ENCODE assay signal across 8 mouse cellular contexts in the genomic region with DNA sequence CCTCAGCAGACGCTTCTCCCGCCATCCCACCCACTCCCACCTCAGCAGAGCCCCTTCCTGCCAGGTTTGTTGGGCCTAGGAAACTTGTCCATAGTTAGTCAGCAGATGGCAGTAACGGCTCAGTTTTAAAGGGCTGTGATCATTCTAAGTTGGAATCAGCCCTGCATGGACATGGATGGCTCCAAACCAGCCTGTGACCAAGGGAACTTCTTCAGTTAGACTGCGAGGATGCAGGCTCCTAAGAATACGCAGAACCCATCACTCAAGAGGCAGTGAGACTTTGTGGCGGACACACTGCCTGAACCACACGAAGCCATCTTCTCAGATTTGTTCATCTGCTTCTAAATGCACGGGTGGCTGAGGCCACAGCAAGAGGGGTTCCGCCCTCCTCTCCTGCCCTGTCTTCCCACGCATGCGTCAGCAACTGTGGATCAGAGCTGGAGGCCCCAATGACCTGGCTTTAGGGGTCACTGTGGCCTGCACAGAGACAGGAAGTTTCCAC. TPM values are rescaled to one million over a fixed set of nuclear protein-coding genes. Genes with fewer than 3 reads are reported as not detected.
ATAC-seq and TF ChIP-seq lines count a peak whose summit lies in the region.

No protein-coding gene starts in this region.

- no peak overlapping the region for H3K4me3 ChIP-seq in C2C12 (ENCODE audit: insufficient read depth, poor library complexity, severe bottlenecking)
- no peak overlapping the region for H3K4me3 ChIP-seq in bone marrow macrophage, adult 2 months (ENCODE audit: insufficient read depth, low read length)
- H3K4me3 ChIP-seq in embryonic facial prominence, embryonic 15.5 days (replicated peaks): no peak overlapping the region
- H3K4me3 ChIP-seq in heart, embryonic 13.5 days: no peak overlapping the region
- 0 out of 2 replicates have a peak overlapping the region, but pooled peaks have one; percentile 7 for H3K4me3 ChIP-seq in kidney, embryonic 15.5 days (replicated peaks)
- no peak overlapping the region for H3K4me3 ChIP-seq in limb, embryonic 15.5 days
- H3K4me3 ChIP-seq in midbrain, embryonic 16.5 days (ENCODE audit: low read depth, low read length): no peak overlapping the region
- 0 out of 2 replicates have a peak overlapping the region, but pooled peaks have one; percentile 12 for H3K4me3 ChIP-seq in stomach, embryonic 16.5 days (replicated peaks; ENCODE audit: low read length)

- H3K27me3 ChIP-seq in C2C12 (ENCODE audit: control insufficient read depth, insufficient read depth, insufficient read length): no peaks in the 10 kb centered on the region
- no peaks in the 10 kb centered on the region for H3K27me3 ChIP-seq in embryonic facial prominence, embryonic 15.5 days
- H3K27me3 ChIP-seq in heart, embryonic 13.5 days (replicated peaks): no peaks in the 10 kb centered on the region
- no peaks in the 10 kb centered on the region for H3K27me3 ChIP-seq in kidney, embryonic 15.5 days
- H3K27me3 ChIP-seq in limb, embryonic 15.5 days: no peaks in the 10 kb centered on the region
- no peaks in the 10 kb centered on the region for H3K27me3 ChIP-seq in midbrain, embryonic 16.5 days (ENCODE audit: control insufficient read depth, insufficient read depth, low read depth, low read length)
- no peaks in the 10 kb centered on the region for H3K27me3 ChIP-seq in stomach, embryonic 16.5 days (ENCODE audit: control insufficient read depth, insufficient read depth, low read length)

- H3K79me2 ChIP-seq in C2C12 (ENCODE audit: control insufficient read depth, insufficient read depth): no peaks in the 10 kb centered on the region

- H3K9me3 ChIP-seq in embryonic facial prominence, embryonic 15.5 days (replicated peaks): no peaks in the 10 kb centered on the region
- no peaks in the 10 kb centered on the region for H3K9me3 ChIP-seq in heart, embryonic 13.5 days
- no peaks in the 10 kb centered on the region for H3K9me3 ChIP-seq in kidney, embryonic 15.5 days (replicated peaks)
- H3K9me3 ChIP-seq in limb, embryonic 15.5 days: no peaks in the 10 kb centered on the region
- no peaks in the 10 kb centered on the region for H3K9me3 ChIP-seq in midbrain, embryonic 16.5 days (replicated peaks; ENCODE audit: control insufficient read depth, low read length, poor library complexity, severe bottlenecking)
- no peaks in the 10 kb centered on the region for H3K9me3 ChIP-seq in stomach, embryonic 16.5 days (replicated peaks; ENCODE audit: control insufficient read depth, low read length)

- no peak overlapping the region for H3K9ac ChIP-seq in embryonic facial prominence, embryonic 15.5 days
- H3K9ac ChIP-seq in heart, embryonic 13.5 days: 0 out of 2 replicates have a peak overlapping the region, but pooled peaks have one; percentile 37
- no peak overlapping the region for H3K9ac ChIP-seq in kidney, embryonic 15.5 days
- no peak overlapping the region for H3K9ac ChIP-seq in limb, embryonic 15.5 days
- H3K9ac ChIP-seq in midbrain, embryonic 16.5 days (ENCODE audit: low read depth, low read length): no peak overlapping the region
- H3K9ac ChIP-seq in stomach, embryonic 16.5 days (ENCODE audit: low read length): 0 out of 2 replicates have a peak overlapping the region, but pooled peaks have one; percentile 28

- H3K4me1 ChIP-seq in bone marrow macrophage, adult 2 months (ENCODE audit: control insufficient read depth, insufficient read depth, low read length): peaks cover 6% of the 10 kb centered on the region
- H3K4me1 ChIP-seq in embryonic facial prominence, embryonic 15.5 days: peaks cover 26% of the 10 kb centered on the region
- peaks cover 4% of the 10 kb centered on the region for H3K4me1 ChIP-seq in heart, embryonic 13.5 days
- H3K4me1 ChIP-seq in kidney, embryonic 15.5 days: peaks cover 15% of the 10 kb centered on the region
- peaks cover 33% of the 10 kb centered on the region for H3K4me1 ChIP-seq in limb, embryonic 15.5 days
- no peaks in the 10 kb centered on the region for H3K4me1 ChIP-seq in midbrain, embryonic 16.5 days (ENCODE audit: control insufficient read depth, insufficient read depth, low read length)
- peaks cover under 1% of the 10 kb centered on the region; the same call in 1 of the 2 replicates for H3K4me1 ChIP-seq in stomach, embryonic 16.5 days (ENCODE audit: control insufficient read depth, insufficient read depth, low read length)

- peak; percentile 23 for TF ChIP-seq CTCF in C2C12 (IDR thresholded peaks at IDR 0.05; ENCODE audit: control insufficient read depth, insufficient read depth, insufficient read length)
- TF ChIP-seq CTCF in bone marrow macrophage, adult 2 months (IDR thresholded peaks at IDR 0.05; ENCODE audit: low read depth, low read length): peak; percentile 45

- H3K79me3 ChIP-seq in C2C12 (ENCODE audit: low read depth): no peaks in the 10 kb centered on the region

- peak overlapping the region; percentile 14; the same call in 1 of the 2 replicates for H3K27ac ChIP-seq in bone marrow macrophage, adult 2 months (ENCODE audit: insufficient read depth, low read depth, low read length)
- no peak overlapping the region for H3K27ac ChIP-seq in embryonic facial prominence, embryonic 15.5 days (replicated peaks)
- H3K27ac ChIP-seq in heart, embryonic 13.5 days (replicated peaks): no peak overlapping the region
- H3K27ac ChIP-seq in kidney, embryonic 15.5 days: peak overlapping the region; percentile 19; the same call in 1 of the 2 replicates
- no peak overlapping the region for H3K27ac ChIP-seq in limb, embryonic 15.5 days
- no peak overlapping the region for H3K27ac ChIP-seq in midbrain, embryonic 16.5 days (ENCODE audit: low read length)
- H3K27ac ChIP-seq in stomach, embryonic 16.5 days (ENCODE audit: low read length): no peak overlapping the region

- no peaks in the 10 kb centered on the region for H3K36me3 ChIP-seq in C2C12 (ENCODE audit: control insufficient read depth, insufficient read depth)
- H3K36me3 ChIP-seq in embryonic facial prominence, embryonic 15.5 days: no peaks in the 10 kb centered on the region
- H3K36me3 ChIP-seq in heart, embryonic 13.5 days: no peaks in the 10 kb centered on the region
- H3K36me3 ChIP-seq in kidney, embryonic 15.5 days: no peaks in the 10 kb centered on the region
- no peaks in the 10 kb centered on the region for H3K36me3 ChIP-seq in limb, embryonic 15.5 days
- no peaks in the 10 kb centered on the region for H3K36me3 ChIP-seq in midbrain, embryonic 16.5 days (ENCODE audit: control insufficient read depth, insufficient read depth, low read length)
- H3K36me3 ChIP-seq in stomach, embryonic 16.5 days (ENCODE audit: control insufficient read depth, insufficient read depth, low read length): no peaks in the 10 kb centered on the region

- no peak for TF ChIP-seq POLR2A in bone marrow macrophage, adult 2 months (IDR thresholded peaks at IDR 0.05; ENCODE audit: borderline replicate concordance, low read depth, low read length)

- WGBS in embryonic facial prominence, embryonic 15.5 days: 24% methylated on average over 11 of the region's 11 CpGs
- WGBS in heart, embryonic 13.5 days: 27% methylated on average over 11 of the region's 11 CpGs
- 17% methylated on average over 11 of the region's 11 CpGs for WGBS in kidney, embryonic 15.5 days
- 32% methylated on average over 11 of the region's 11 CpGs for WGBS in limb, embryonic 15.5 days
- 38% methylated on average over 11 of the region's 11 CpGs for WGBS in midbrain, embryonic 16.5 days
- 32% methylated on average over 11 of the region's 11 CpGs for WGBS in stomach, embryonic 16.5 days

- H3K4me2 ChIP-seq in embryonic facial prominence, embryonic 15.5 days (replicated peaks): peak overlapping the region; percentile 35
- peak overlapping the region; percentile 53 for H3K4me2 ChIP-seq in heart, embryonic 13.5 days
- peak overlapping the region; percentile 49 for H3K4me2 ChIP-seq in kidney, embryonic 15.5 days
- H3K4me2 ChIP-seq in limb, embryonic 15.5 days: no peak overlapping the region
- peak overlapping the region; percentile 12; the same call in 1 of the 2 replicates for H3K4me2 ChIP-seq in midbrain, embryonic 16.5 days (ENCODE audit: low read length)
- peak overlapping the region; percentile 26; the same call in 1 of the 2 replicates for H3K4me2 ChIP-seq in stomach, embryonic 16.5 days (ENCODE audit: low read depth, low read length)

- 0 out of 2 replicates have a peak, but pooled peaks have one; percentile 46 for ATAC-seq in embryonic facial prominence, embryonic 15.5 days (ENCODE audit: insufficient number of reproducible peaks, low FRiP score, low TSS enrichment, low read depth)
- ATAC-seq in heart, embryonic 13.5 days (ENCODE audit: extremely low read depth, insufficient number of reproducible peaks, low FRiP score, low TSS enrichment): no peak
- ATAC-seq in kidney, embryonic 15.5 days (replicated peaks; ENCODE audit: low FRiP score): peak; percentile 72
- 0 out of 2 replicates have a peak, but pooled peaks have one; percentile 62 for ATAC-seq in limb, embryonic 15.5 days (ENCODE audit: insufficient number of reproducible peaks, low FRiP score, low TSS enrichment, low read depth)
- ATAC-seq in midbrain, embryonic 16.5 days: peak; percentile 86
- ATAC-seq in stomach, embryonic 16.5 days (ENCODE audit: insufficient read depth, low FRiP score): peak; percentile 80

- H3ac ChIP-seq in C2C12 (ENCODE audit: control insufficient read depth, insufficient read length, low read depth): no peak overlapping the region

TF ChIP-seq in C2C12, 6 proteins besides CTCF, POLR2A, EP300 and RAD21:
- TF ChIP-seq FOSL1 (IDR thresholded peaks at IDR 0.05; ENCODE audit: insufficient read depth, low read length, poor library complexity, severe bottlenecking): no peak
- no peak for TF ChIP-seq CEBPB (IDR thresholded peaks at IDR 0.05; ENCODE audit: low read depth)

RNA-seq across cellular contexts. Expression of a gene that starts 29.1 kb away (rescaled TPM):
- polyA plus RNA-seq in C2C12 (2012; fragmentation: generic; extraction: Trizol): not detected
- not detected in 2 replicates for polyA plus RNA-seq in bone marrow macrophage, adult 2 months (2012; ENCODE audit: insufficient read depth, insufficient read length, missing spikeins)
- polyA plus RNA-seq in embryonic facial prominence, embryonic 15.5 days (2015; fragmentation: Nextera tagmentation; extraction: Ambion mirVana): 2.4 and 2.8 TPM in 2 replicates
- polyA plus RNA-seq in heart, embryonic 13.5 days (2015; fragmentation: Nextera tagmentation; extraction: Ambion mirVana): 0.41 and 0.48 TPM in 2 replicates
- 4.6 and 5.5 TPM in 2 replicates for polyA plus RNA-seq in kidney, embryonic 15.5 days (2015; fragmentation: Nextera tagmentation; extraction: Ambion mirVana)
- polyA plus RNA-seq in limb, embryonic 15.5 days (2015; fragmentation: Nextera tagmentation; extraction: Ambion mirVana): 0.96 and 1.3 TPM in 2 replicates
- not detected in 2 replicates for polyA plus RNA-seq in midbrain, embryonic 16.5 days (2015; fragmentation: Nextera tagmentation; extraction: Ambion mirVana)
- 15.6 and 20.4 TPM in 2 replicates for polyA plus RNA-seq in stomach, embryonic 16.5 days (2015; fragmentation: Nextera tagmentation; extraction: Ambion mirVana)

Comparison
In these comparisons a context has a peak if more than half of its experiments do, and no peak if none do; other contexts are left out.
1. H3K4me3 ChIP-seq: peak in kidney, embryonic 15.5 days (single experiment) and stomach, embryonic 16.5 days (single experiment); none in C2C12 (single experiment), bone marrow macrophage, adult 2 months (single experiment), embryonic facial prominence, embryonic 15.5 days (single experiment), heart, embryonic 13.5 days (single experiment), limb, embryonic 15.5 days (single experiment) and midbrain, embryonic 16.5 days (single experiment).
2. H3K27ac ChIP-seq: peak in bone marrow macrophage, adult 2 months (single experiment) and kidney, embryonic 15.5 days (single experiment); none in embryonic facial prominence, embryonic 15.5 days (single experiment), heart, embryonic 13.5 days (single experiment), limb, embryonic 15.5 days (single experiment), midbrain, embryonic 16.5 days (single experiment) and stomach, embryonic 16.5 days (single experiment).
3. H3K9ac ChIP-seq: peak in heart, embryonic 13.5 days (single experiment) and stomach, embryonic 16.5 days (single experiment); none in embryonic facial prominence, embryonic 15.5 days (single experiment), kidney, embryonic 15.5 days (single experiment), limb, embryonic 15.5 days (single experiment) and midbrain, embryonic 16.5 days (single experiment).